Mouse (Mus musculus) heart, adult 11 months (tissue): ENCODE measurements around the gene Etfb.

Source experiments
- DNase-seq: peaks from one replicate; pipeline ENCODE4 v3.0.0; 2022

Etfb gene

GRCm38 (mm10) chr7:43451726-43452125 is 7.8 kb downstream of the Etfb start:
- no peak for DNase-seq

GRCm38 (mm10) chr7:43452609-43453008 is 8.7 kb downstream of the Etfb start:
- DNase-seq: no peak

DNA sequence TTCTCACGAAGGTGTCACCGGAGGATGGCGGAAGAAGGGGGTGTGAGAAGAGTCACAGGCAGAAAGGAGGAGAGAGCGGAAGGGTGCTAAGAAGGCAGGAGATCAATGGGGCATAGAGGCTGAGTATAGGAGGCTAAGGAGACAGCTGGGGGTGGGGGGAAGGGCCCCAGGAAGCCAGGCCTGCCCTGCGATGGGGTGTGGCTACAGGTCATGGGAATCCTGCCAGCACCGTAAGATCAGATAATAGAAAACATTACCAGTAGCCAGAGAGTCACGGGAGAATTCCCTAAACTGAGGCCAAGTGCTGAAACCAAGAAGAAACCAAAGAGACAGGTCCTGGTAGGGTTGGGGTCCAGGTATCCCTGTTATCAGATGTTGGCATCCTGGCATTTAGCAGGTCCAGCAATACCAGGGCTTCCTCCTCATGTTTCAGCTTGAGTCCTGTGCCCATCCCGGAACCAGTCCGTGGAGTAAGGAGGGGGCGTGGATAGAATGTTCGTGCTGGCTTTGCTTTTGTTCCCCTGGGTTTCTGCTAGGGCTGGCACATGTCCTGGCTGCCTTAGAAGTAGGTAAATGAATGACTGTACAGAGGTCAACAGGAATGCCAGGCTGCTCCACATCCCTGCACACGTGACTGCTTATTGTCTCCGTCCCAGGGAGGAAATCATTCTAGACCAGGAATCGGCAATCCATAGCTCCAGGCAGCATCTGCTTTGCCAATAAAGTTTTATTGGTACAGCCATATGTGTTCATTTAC is 9.9 kb downstream of the Etfb start:
- DNase-seq: no peak

- DNase-seq: no peak
Measured at GRCm38 (mm10) chr7:43454371-43454770, 10.5 kb downstream of the Etfb start.

GRCm38 (mm10) chr7:43462851-43463250 is 19.0 kb downstream of the Etfb start, which contains the start of gene Vsig10l:
Gene Vsig10l (plus strand): TSS chr7:43463151.
- DNase-seq: no peak

DNA sequence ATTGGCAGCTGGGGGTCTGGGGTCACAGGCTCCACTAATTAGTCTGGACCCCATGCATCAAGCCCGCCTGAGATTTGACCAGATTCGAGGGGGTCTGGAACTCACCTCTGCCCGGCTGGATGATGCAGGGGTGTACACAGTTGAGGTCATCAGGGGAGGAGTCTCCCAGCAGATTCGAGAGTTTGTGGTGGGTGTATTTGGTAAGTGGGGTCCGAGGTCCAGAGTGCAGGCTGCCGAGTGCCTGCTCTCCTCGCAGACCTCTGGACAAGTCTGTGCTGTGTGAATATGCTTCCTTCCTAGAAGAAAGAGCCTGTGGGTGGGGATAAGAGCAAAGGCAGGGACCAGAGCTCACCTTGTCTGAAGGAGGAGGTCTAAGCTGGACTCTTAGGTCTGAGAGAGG is 20.1 kb downstream of the Etfb start:
- DNase-seq: no peak

GRCm38 (mm10) chr7:43464864-43465343 is 21.0 kb downstream of the Etfb start:
- DNase-seq: peak; percentile 95

GRCm38 (mm10) chr7:43465344-43466098 is 21.6 kb downstream of the Etfb start:
- peak; percentile 99 for DNase-seq

- peak; percentile 98 for DNase-seq
Measured at GRCm38 (mm10) chr7:43466099-43466694, 22.3 kb downstream of the Etfb start.

- DNase-seq: no peak
Measured at GRCm38 (mm10) chr7:43470373-43470772, 26.5 kb downstream of the Etfb start.

DNA sequence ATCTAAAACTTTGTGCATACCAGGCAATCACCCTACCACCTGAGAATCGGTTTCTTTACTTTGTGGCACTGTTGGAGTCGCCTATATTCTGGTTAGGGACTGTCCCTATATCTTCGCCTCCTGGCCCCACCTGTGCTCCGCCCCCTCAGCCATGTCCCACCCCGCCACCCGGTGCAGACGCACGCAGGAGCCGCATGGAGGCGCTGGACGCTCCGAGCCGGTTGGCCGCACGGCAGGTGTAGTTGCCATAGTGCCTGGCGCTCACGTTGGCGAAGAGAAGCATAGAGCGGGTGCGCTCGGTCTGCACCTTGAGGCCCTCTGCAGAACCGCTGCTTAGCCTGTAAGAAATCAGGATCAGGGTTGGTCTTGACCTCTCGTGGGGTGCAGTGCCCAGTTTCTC is 31.8 kb downstream of the Etfb start:
- DNase-seq: no peak

DNA sequence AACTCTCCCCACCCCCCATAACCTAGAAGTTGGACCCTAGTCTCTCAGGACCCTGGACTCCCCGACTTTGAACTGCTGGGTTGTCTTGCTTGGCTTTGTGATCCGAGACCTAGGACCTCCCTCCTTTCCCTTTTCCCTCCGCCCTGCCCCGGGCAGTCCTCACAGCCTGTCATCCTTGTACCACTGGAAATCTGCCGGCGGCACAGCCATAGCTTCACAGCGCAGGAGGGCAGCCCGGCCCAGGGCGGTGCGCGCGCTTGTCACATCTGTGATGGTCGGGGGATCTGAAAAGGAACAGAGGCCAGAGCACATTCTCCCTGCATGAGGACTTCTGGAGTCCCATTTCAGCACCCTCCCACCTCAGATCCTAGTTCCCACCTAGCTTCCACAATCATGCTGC is 32.5 kb downstream of the Etfb start:
- no peak for DNase-seq

GRCm38 (mm10) chr7:43481191-43481590 is 37.3 kb downstream of the Etfb start:
- DNase-seq: no peak

- no peak for DNase-seq
Measured at GRCm38 (mm10) chr7:43482090-43482716, 38.3 kb downstream of the Etfb start.

- peak; percentile 75 for DNase-seq
Measured at GRCm38 (mm10) chr7:43483236-43483635, 39.4 kb downstream of the Etfb start.

DNA sequence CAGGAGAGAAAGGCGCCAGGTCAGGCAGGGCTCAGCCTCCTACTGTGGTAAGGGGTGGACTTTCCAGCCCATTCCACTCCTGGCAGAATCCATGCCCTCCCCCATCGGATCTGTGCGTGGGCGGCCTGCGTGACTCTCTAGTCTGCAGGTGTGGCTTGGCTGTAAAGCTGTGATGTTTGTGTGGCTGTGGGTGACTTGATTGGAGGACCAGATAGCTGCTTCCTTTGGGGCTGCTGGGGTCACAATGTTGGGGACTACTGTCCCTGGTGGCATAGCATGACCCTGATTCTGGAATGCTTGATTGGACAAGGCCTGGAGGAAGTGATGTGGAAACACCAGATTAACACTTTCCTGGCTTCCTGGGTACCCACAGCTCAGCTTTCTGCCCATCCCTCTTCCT is 44.8 kb downstream of the Etfb start:
- DNase-seq: peak; percentile 82

GRCm38 (mm10) chr7:43489631-43490125 is 45.8 kb downstream of the Etfb start, which contains the start of gene Iglon5:
Gene Iglon5 (minus strand): TSS chr7:43490075.
- peak; percentile 88 for DNase-seq

GRCm38 (mm10) chr7:43490182-43490584 is 46.3 kb downstream of the Etfb start:
- DNase-seq: peak; percentile 93

DNA sequence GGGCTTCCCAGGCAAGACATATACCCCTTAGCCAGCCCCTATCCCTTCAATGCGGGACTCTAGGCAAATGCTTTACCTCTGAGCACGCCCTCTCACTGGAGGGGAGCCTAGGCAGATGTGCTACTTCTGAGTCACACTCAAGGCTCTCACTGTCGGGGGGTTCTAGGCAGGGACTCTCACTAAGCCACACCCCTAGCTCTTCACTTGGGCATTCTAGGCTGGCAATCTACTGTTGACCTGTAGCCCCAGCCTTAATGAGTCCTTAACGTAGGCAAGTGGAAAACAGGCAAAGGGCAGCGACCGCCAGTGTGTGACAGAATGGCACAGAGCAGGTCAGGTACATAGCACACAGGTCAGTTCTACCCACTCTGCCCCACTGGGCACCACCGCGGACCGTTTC is 47.0 kb downstream of the Etfb start:
- no peak for DNase-seq

- no peak for DNase-seq
Measured at GRCm38 (mm10) chr7:43495343-43496021, 51.6 kb downstream of the Etfb start.
